Mouse (Mus musculus): ENCODE results near the gene Rassf6. TPM values are rescaled to one million over a fixed set of nuclear protein-coding genes. Genes with fewer than 3 reads are reported as not detected.

Gene Rassf6
- total and polyA plus RNA-seq, 3 experiments = 15.1 to 24.5 (median 18.3) TPM

DNA sequence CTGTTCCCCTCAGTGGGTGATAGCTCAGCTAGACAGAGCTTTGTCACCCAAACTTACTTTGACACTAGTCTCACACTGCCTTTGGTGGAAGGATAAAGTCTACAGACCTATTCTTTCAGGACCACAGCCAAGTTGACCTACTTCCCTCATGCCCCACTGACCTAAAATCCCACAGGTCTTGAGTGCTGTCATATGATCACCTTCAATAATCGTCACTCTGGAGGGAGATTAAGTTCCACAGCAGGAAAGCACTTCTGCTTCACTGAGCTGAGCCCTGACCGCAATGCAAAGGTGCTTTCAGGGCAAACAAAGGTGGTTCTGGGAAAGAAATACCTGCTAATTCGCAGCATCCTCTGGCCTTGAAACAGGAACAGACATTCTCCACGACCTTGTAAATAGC lies 44.5 kb upstream of the Rassf6 start:
- in situ Hi-C loops (cut with MboI; ENCODE audit: low pct_ligation_motif_present, low pct_unique_long_range_greater_than_20kb, low sequenced_read_pairs) = no loop called here

DNA sequence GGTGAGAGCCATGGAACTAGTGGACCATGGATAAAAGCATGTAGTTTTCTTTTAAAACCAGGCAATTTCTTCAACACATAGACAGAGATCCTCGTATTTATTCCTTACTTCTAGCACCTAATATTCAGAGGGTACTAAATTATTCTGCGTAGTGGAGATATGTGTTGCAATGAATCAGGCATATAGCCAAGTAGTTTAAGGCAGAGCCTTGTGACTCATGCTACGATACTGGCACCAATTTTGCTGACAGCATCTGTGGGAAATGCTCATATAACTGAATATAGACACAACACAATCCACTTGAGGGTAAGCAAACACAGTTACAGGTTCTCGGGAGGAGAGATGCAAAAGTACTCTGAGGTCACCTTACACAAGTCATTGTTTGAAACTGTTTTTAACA lies 41.4 kb upstream of the Rassf6 start:
- Histone ChIP-seq H3K79me2 (replicated peaks; ENCODE audit: control insufficient read depth, extremely low read depth, insufficient read depth, poor library complexity, severe bottlenecking) (no peaks in the 10 kb centered on the region), H3K27ac (ENCODE audit: insufficient read depth, low read depth) (no peak overlapping the region), H3K4me1 (ENCODE audit: control insufficient read depth in 1 of 2, insufficient read depth in 2 of 2) (no peaks in the 10 kb centered on the region), H3K9me3 (replicated peaks; ENCODE audit: low read length) (no peaks in the 10 kb centered on the region), H3K4me3 (replicated peaks in 1 of 3; ENCODE audit: low read depth in 2 of 3, low read length in 2 of 3, poor library complexity in 1 of 3) (no peak overlapping the region), H3K4me2 (ENCODE audit: insufficient read depth, low read depth, poor library complexity, severe bottlenecking) (no peak overlapping the region), H3K36me3 (replicated peaks in 1 of 2; ENCODE audit: control insufficient read depth in 1 of 2, insufficient read depth in 1 of 2, low read length in 1 of 2) (no peaks in the 10 kb centered on the region), H3K9ac (ENCODE audit: insufficient read depth, low read depth) (no peak overlapping the region), H3K27me3 (replicated peaks) (no peaks in the 10 kb centered on the region)
- dilution Hi-C loops (cut with MboI; ENCODE audit: extremely low pct_ligation_motif_present, extremely low pct_unique_long_range_greater_than_20kb, low sequenced_read_pairs) = no loop called here
- no peak for DNase-seq (ENCODE audit: extremely low read depth)
- in situ Hi-C loops (cut with MboI; ENCODE audit: low pct_ligation_motif_present, low pct_unique_long_range_greater_than_20kb, low sequenced_read_pairs) = no loop called here
- TF ChIP-seq CHD2 (IDR thresholded peaks at IDR 0.05; ENCODE audit: low read length) (no peak), BHLHE40 (IDR thresholded peaks at IDR 0.05; ENCODE audit: low read depth, low read length) (no peak), UBTF (IDR thresholded peaks at IDR 0.05; ENCODE audit: low read depth, low read length) (no peak), NRF1 (IDR thresholded peaks at IDR 0.05; ENCODE audit: low read depth, low read length) (no peak), ZMIZ1 (IDR thresholded peaks at IDR 0.05; ENCODE audit: low read depth, low read length) (no peak), SMC3 (IDR thresholded peaks at IDR 0.05; ENCODE audit: low read depth, low read length) (no peak), SIN3A (IDR thresholded peaks at IDR 0.05; ENCODE audit: low read length) (no peak), IRF4 (IDR thresholded peaks at IDR 0.05; ENCODE audit: low read depth, low read length) (no peak), MAFK (IDR thresholded peaks at IDR 0.05; ENCODE audit: insufficient replicate concordance, low read length) (no peak)

More for the DNA sequence above, 44.5 kb upstream of the Rassf6 start:
- no peaks in the 10 kb centered on the region for H3K36me3 ChIP-seq (replicated peaks in 1 of 2; ENCODE audit: control insufficient read depth in 1 of 2, insufficient read depth in 1 of 2, low read length in 1 of 2)
- TF ChIP-seq USF1 (IDR thresholded peaks at IDR 0.05; ENCODE audit: low read depth, low read length) = no peak
- TF ChIP-seq ETS1 (conservative IDR thresholded peaks at IDR 0.05; ENCODE audit: low read depth, low read length) = no peak
- TF ChIP-seq CHD1 (IDR thresholded peaks at IDR 0.05; ENCODE audit: low read depth, low read length) = no peak
- no peak for TF ChIP-seq TBP (conservative IDR thresholded peaks at IDR 0.05; ENCODE audit: low read depth, low read length)
- no peaks in the 10 kb centered on the region for H3K27me3 ChIP-seq (replicated peaks)
- dilution Hi-C loops (cut with MboI; ENCODE audit: extremely low pct_ligation_motif_present, extremely low pct_unique_long_range_greater_than_20kb, low sequenced_read_pairs) = no loop called here
- no peak overlapping the region for H3K4me3 ChIP-seq (replicated peaks in 1 of 3; ENCODE audit: low read depth in 2 of 3, low read length in 2 of 3, poor library complexity in 1 of 3)
- no peaks in the 10 kb centered on the region for H3K4me1 ChIP-seq (ENCODE audit: control insufficient read depth in 1 of 2, insufficient read depth in 2 of 2)
- no peak overlapping the region for H3K9ac ChIP-seq (ENCODE audit: insufficient read depth, low read depth)
- DNase-seq (ENCODE audit: extremely low read depth) = no peak
- no peak overlapping the region for H3K27ac ChIP-seq (ENCODE audit: insufficient read depth, low read depth)
- H3K4me2 ChIP-seq (ENCODE audit: insufficient read depth, low read depth, poor library complexity, severe bottlenecking) = no peak overlapping the region
- no peaks in the 10 kb centered on the region for H3K9me3 ChIP-seq (replicated peaks; ENCODE audit: low read length)
- H3K79me2 ChIP-seq (replicated peaks; ENCODE audit: control insufficient read depth, extremely low read depth, insufficient read depth, poor library complexity, severe bottlenecking) = no peaks in the 10 kb centered on the region

DNA sequence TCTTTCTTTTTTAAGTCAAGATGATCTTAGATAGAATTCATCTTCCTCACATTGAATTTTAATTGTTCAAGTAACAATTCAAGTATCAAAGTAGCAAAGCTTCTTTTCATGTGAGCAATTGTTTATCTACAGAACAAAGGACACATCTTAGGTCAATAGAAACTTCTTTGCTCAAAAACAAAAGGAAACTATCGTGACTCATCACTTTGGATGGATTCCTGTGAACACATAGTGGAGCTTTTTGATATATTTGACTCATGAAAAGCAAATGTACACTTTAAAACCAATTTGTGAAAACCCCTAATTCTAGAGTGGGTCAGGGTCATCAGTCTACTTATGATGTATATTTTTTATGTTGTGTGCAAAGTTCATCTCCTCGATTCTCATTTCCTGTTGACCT lies 37.1 kb upstream of the Rassf6 start:
- H3K4me1 ChIP-seq (ENCODE audit: control insufficient read depth in 1 of 2, insufficient read depth in 2 of 2) = no peaks in the 10 kb centered on the region
- no peaks in the 10 kb centered on the region for H3K9me3 ChIP-seq (replicated peaks; ENCODE audit: low read length)
- DNase-seq (ENCODE audit: extremely low read depth) = no peak
- no peaks in the 10 kb centered on the region for H3K27me3 ChIP-seq (replicated peaks)
- dilution Hi-C loops (cut with MboI; ENCODE audit: extremely low pct_ligation_motif_present, extremely low pct_unique_long_range_greater_than_20kb, low sequenced_read_pairs) (no loop called here), in situ Hi-C loops (cut with MboI; ENCODE audit: low pct_ligation_motif_present, low pct_unique_long_range_greater_than_20kb, low sequenced_read_pairs) (no loop called here)
- no peak overlapping the region for H3K4me3 ChIP-seq (replicated peaks in 1 of 3; ENCODE audit: low read depth in 2 of 3, low read length in 2 of 3, poor library complexity in 1 of 3)
- H3K36me3 ChIP-seq (replicated peaks in 1 of 2; ENCODE audit: control insufficient read depth in 1 of 2, insufficient read depth in 1 of 2, low read length in 1 of 2) = no peaks in the 10 kb centered on the region
- no peak overlapping the region for H3K4me2 ChIP-seq (ENCODE audit: insufficient read depth, low read depth, poor library complexity, severe bottlenecking)
- H3K79me2 ChIP-seq (replicated peaks; ENCODE audit: control insufficient read depth, extremely low read depth, insufficient read depth, poor library complexity, severe bottlenecking) = no peaks in the 10 kb centered on the region
- H3K27ac ChIP-seq (ENCODE audit: insufficient read depth, low read depth) = no peak overlapping the region
- TF ChIP-seq CHD2 (IDR thresholded peaks at IDR 0.05; ENCODE audit: low read length) (no peak), ZKSCAN1 (IDR thresholded peaks at IDR 0.05; ENCODE audit: borderline replicate concordance, low read depth, low read length) (no peak), RAD21 (IDR thresholded peaks at IDR 0.05; ENCODE audit: low read depth, low read length) (no peak), ZMIZ1 (IDR thresholded peaks at IDR 0.05; ENCODE audit: low read depth, low read length) (no peak), TCF12 (IDR thresholded peaks at IDR 0.05; ENCODE audit: low read depth, low read length) (no peak), JUND (conservative IDR thresholded peaks at IDR 0.05; ENCODE audit: low read depth, low read length) (no peak), POLR2AphosphoS2 (IDR thresholded peaks at IDR 0.05; ENCODE audit: low read depth, low read length) (no peak), USF2 (conservative IDR thresholded peaks at IDR 0.05; ENCODE audit: low read depth, low read length) (no peak), JUN (IDR thresholded peaks at IDR 0.05; ENCODE audit: insufficient read depth, low read depth, low read length) (no peak), MYC (IDR thresholded peaks at IDR 0.05; ENCODE audit: low read depth, low read length) (no peak)
- H3K9ac ChIP-seq (ENCODE audit: insufficient read depth, low read depth) = no peak overlapping the region

Data from CH12.LX (cell line).